Mouse (Mus musculus) midbrain, embryonic 12.5 days (tissue): Measurements from ENCODE around the gene Mmp15. TPM values are rescaled to one million over a fixed set of nuclear protein-coding genes. Genes with fewer than 3 reads are reported as not detected.

Source experiments
- ATAC-seq: fragments of 200-750 bp; cut with Nextera tagmentation; 2 replicates; pipeline ENCODE4 v1.8.0; 2017; ENCODE audit warnings: low read depth, moderate TSS enrichment, moderate library complexity; ENCODE audit not compliant: low FRiP score
- H3K27ac ChIP-seq: fragments of 300-500 bp; sonication (generic); replicated peaks from 2 replicates; pipeline ENCODE4 v1.5.1; 2016; ENCODE audit warnings: mild to moderate bottlenecking
- H3K27me3 ChIP-seq: fragments of 300-500 bp; sonication (generic); 2 replicates; pipeline ENCODE4 v1.6.1; 2016; ENCODE audit warnings: mild to moderate bottlenecking
- H3K36me3 ChIP-seq: fragments of 300-500 bp; sonication (generic); 2 replicates; pipeline ENCODE4 v1.6.1; 2016
- H3K4me1 ChIP-seq: fragments of 300-500 bp; sonication (generic); 2 replicates; pipeline ENCODE4 v1.6.1; 2016
- H3K4me2 ChIP-seq: fragments of 300-500 bp; sonication (generic); replicated peaks from 2 replicates; pipeline ENCODE4 v1.6.1; 2016; ENCODE audit warnings: mild to moderate bottlenecking, moderate library complexity
- H3K4me3 ChIP-seq: fragments of 300-500 bp; sonication (generic); 2 replicates; pipeline ENCODE4 v1.5.1; 2016; ENCODE audit warnings: mild to moderate bottlenecking
- H3K9ac ChIP-seq: fragments of 300-500 bp; sonication (generic); replicated peaks from 2 replicates; pipeline ENCODE4 v1.6.1; 2016; ENCODE audit warnings: mild to moderate bottlenecking, moderate library complexity
- H3K9me3 ChIP-seq: fragments of 300-500 bp; sonication (generic); 2 replicates; pipeline ENCODE4 v1.6.1; 2016; ENCODE audit warnings: mild to moderate bottlenecking
- WGBS: fragments of 180-500 bp; shearing (Covaris S2); methylation state at CpG from one replicate; pipeline ENCODE4 v1.1.7; 2016; 5-methylcytosine and 5-hydroxymethylcytosine counted together
- polyA plus RNA-seq: library from polyadenylated mRNA; unstranded; fragments of >200 nt; fragmentation: Nextera tagmentation; extraction: Ambion mirVana; gene quantifications from 2 replicates; pipeline ENCODE4 v1.2.1, GENCODE M21; 2016

Gene Mmp15
- polyA plus RNA-seq, 1 experiment from 2014 or later: 23.5 TPM

DNA sequence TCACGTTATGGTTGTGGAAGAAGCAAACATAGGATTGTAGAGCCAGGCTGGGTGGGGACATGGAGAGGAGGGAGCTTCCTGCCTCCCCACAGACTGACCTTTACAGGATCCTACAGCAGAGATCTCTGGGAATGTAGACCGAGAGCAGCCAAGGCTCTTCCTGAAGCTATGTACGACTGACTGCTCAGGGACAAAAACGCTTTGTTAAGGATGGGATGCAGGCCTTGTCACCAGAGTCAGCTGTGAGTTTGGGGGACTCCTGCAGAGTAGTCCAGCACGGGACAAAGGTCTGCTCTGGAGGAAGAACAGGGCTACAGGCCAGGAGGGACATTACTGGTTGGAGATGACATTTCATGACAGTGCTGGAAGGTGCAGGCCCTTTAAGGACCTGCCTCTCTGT is 27.4 kb upstream of the Mmp15 start:
- no peak overlapping the region for H3K4me2 ChIP-seq
- no peak for ATAC-seq
- H3K27me3 ChIP-seq: peaks cover 15% of the 10 kb centered on the region
- no peak overlapping the region for H3K27ac ChIP-seq
- peaks cover 54% of the 10 kb centered on the region for H3K36me3 ChIP-seq
- no peaks in the 10 kb centered on the region for H3K9me3 ChIP-seq
- 48% methylated on average over 5 of the region's 5 CpGs for WGBS
- peaks cover 31% of the 10 kb centered on the region for H3K4me1 ChIP-seq
- no peak overlapping the region for H3K9ac ChIP-seq
- H3K4me3 ChIP-seq: no peak overlapping the region

DNA sequence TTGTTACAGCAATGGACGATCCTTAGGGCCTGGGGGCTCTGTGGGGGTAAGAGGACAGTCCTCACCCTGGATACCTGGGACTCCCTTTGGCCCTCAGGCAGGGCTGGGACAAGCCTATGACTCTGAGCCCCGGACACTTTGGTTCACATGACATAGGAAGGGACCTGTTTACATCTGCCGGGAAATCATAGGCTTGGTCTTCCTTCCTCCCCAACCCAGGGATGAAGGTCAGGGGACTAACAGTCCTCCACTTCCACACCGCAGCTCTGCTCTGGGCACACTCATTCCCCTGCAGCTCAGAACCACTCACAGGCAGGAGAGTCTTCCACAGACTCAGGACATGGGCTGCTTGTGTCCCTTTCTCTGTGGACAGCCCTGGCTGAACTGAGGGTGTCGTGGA is 25.2 kb upstream of the Mmp15 start:
- H3K4me3 ChIP-seq: no peak overlapping the region
- H3K27me3 ChIP-seq: no peaks in the 10 kb centered on the region
- no peak for ATAC-seq
- peaks cover 55% of the 10 kb centered on the region for H3K36me3 ChIP-seq
- H3K4me1 ChIP-seq: peaks cover 29% of the 10 kb centered on the region
- H3K27ac ChIP-seq: no peak overlapping the region
- no peak overlapping the region for H3K4me2 ChIP-seq
- no peak overlapping the region for H3K9ac ChIP-seq
- 86% methylated on average over 5 of the region's 5 CpGs for WGBS
- no peaks in the 10 kb centered on the region for H3K9me3 ChIP-seq

DNA sequence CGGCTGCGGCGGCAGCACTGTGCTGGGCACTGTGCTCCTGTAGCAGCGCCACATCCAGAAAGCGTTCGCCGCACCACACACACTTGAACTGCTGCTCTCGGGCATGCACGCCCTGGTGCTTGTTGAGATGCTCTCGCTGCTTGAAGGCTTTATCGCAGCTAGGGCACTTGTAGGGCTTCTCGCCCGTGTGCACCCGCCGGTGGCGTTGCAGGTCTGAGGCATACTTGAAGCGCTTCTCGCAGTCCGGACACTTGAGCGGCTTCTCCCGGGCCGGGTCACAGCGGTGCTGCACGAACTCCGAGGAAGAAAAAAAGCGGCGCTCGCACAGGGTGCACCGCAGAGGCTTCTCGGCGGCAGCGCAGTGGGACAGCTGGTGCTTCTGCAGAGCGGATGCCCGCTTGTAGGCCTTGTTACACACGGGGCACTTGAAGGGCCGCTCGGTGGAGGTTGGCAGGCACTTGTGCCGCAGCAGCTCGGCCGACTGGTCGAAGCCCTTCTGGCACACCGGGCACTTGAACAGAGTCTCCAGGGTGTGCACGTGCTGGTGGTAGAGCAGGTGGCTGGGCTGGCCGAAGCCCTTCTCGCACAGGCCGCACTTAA is 24.1 kb upstream of the Mmp15 start:
- Histone ChIP-seq H3K9me3 (no peaks in the 10 kb centered on the region), H3K4me2 (no peak overlapping the region), H3K9ac (no peak overlapping the region), H3K4me3 (no peak overlapping the region), H3K36me3 (peaks cover 55% of the 10 kb centered on the region), H3K4me1 (peaks cover 29% of the 10 kb centered on the region), H3K27ac (no peak overlapping the region), H3K27me3 (no peaks in the 10 kb centered on the region)
- ATAC-seq: no peak
- WGBS: 85% methylated on average over 46 of the region's 46 CpGs

GRCm38 (mm10) chr8:95330367-95330766 is 21.7 kb upstream of the Mmp15 start:
- peak overlapping the region; percentile 88 for H3K4me2 ChIP-seq
- H3K4me1 ChIP-seq: peaks cover 24% of the 10 kb centered on the region
- no peak for ATAC-seq
- no peaks in the 10 kb centered on the region for H3K27me3 ChIP-seq
- H3K36me3 ChIP-seq: peaks cover 47% of the 10 kb centered on the region
- H3K9ac ChIP-seq: peak overlapping the region; percentile 95
- H3K27ac ChIP-seq: no peak overlapping the region
- 89% methylated on average over 1 of the region's 1 CpGs for WGBS
- H3K4me3 ChIP-seq: peak overlapping the region; percentile 95
- H3K9me3 ChIP-seq: no peaks in the 10 kb centered on the region

GRCm38 (mm10) chr8:95331156-95331719 is 20.8 kb upstream of the Mmp15 start:
- WGBS: under 1% methylated on average over 38 of the region's 38 CpGs
- H3K9me3 ChIP-seq: no peaks in the 10 kb centered on the region
- peak overlapping the region; percentile 88 for H3K4me2 ChIP-seq
- peak; percentile 42 for ATAC-seq
- H3K4me3 ChIP-seq: peak overlapping the region; percentile 95
- H3K27ac ChIP-seq: peak overlapping the region; percentile 98
- H3K27me3 ChIP-seq: no peaks in the 10 kb centered on the region
- H3K4me1 ChIP-seq: peaks cover 24% of the 10 kb centered on the region
- H3K9ac ChIP-seq: peak overlapping the region; percentile 95
- peaks cover 40% of the 10 kb centered on the region for H3K36me3 ChIP-seq

GRCm38 (mm10) chr8:95331720-95332436 is 20.2 kb upstream of the Mmp15 start, which contains the start of the genes Zfp319 and Usb1:
Gene Zfp319, minus strand, starts transcription at chr8:95331950.
Gene Usb1, plus strand, starts transcription at chr8:95332284.
- peaks cover 20% of the 10 kb centered on the region for H3K4me1 ChIP-seq
- peaks cover 33% of the 10 kb centered on the region for H3K36me3 ChIP-seq
- H3K9ac ChIP-seq: peak within 1 kb of the TSS; percentile 95
- H3K9me3 ChIP-seq: no peaks in the 10 kb centered on the region
- WGBS: under 1% methylated on average over 56 of the region's 80 CpGs
- peak; percentile 94 for ATAC-seq
- H3K27ac ChIP-seq: peak within 1 kb of the TSS; percentile 98
- peak within 1 kb of the TSS; percentile 95 for H3K4me3 ChIP-seq
- peak within 1 kb of the TSS; percentile 88 for H3K4me2 ChIP-seq
- H3K27me3 ChIP-seq: no peaks in the 10 kb centered on the region

DNA sequence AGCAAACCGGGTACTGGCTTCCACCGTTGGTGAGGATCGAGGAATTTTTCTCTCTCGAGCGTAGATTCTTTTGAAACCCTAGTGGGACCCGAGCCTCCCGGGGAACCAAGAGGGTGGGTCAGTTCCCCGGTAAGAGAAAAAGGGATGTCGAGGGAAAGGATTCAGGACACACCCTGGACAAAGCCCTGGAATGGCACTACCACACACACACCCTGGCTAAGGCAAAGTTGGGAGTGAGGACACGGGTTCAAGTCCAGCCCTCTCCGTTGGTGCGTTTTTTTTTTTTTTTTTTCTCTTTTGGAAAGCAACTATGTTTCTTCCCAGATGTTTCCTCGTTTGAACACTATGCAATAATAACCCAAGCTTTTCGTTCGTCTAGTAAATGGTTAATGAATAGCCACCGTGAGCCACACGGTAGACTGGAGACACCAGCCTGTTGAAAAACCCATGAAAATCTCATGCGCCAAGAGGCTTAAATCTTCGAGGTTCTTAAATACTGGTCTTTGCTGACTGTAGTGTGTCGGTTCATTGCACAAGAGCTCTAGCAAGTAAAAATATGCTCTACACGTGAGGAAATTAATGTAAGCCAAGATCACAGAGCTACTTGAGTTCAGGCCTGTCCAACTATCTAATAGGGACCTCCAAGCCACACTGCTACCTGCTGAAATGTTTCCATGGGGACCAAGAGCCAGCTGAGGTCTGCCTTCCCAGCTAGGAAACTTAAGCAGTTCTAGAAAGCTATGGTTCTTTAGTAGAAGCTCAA is 19.4 kb upstream of the Mmp15 start:
- peak overlapping the region; percentile 95 for H3K4me3 ChIP-seq
- H3K9ac ChIP-seq: peak overlapping the region; percentile 95
- H3K9me3 ChIP-seq: no peaks in the 10 kb centered on the region
- peak; percentile 28 for ATAC-seq
- peaks cover 29% of the 10 kb centered on the region for H3K36me3 ChIP-seq
- H3K27ac ChIP-seq: peak overlapping the region; percentile 98
- H3K4me1 ChIP-seq: peaks cover 15% of the 10 kb centered on the region
- peak overlapping the region; percentile 88 for H3K4me2 ChIP-seq
- H3K27me3 ChIP-seq: no peaks in the 10 kb centered on the region
- WGBS: 27% methylated on average over 21 of the region's 21 CpGs

- WGBS: 83% methylated on average over 1 of the region's 1 CpGs
- ATAC-seq: no peak
- H3K36me3 ChIP-seq: peaks cover 30% of the 10 kb centered on the region
Observed at GRCm38 (mm10) chr8:95335706-95336105, 16.4 kb upstream of the Mmp15 start.

DNA sequence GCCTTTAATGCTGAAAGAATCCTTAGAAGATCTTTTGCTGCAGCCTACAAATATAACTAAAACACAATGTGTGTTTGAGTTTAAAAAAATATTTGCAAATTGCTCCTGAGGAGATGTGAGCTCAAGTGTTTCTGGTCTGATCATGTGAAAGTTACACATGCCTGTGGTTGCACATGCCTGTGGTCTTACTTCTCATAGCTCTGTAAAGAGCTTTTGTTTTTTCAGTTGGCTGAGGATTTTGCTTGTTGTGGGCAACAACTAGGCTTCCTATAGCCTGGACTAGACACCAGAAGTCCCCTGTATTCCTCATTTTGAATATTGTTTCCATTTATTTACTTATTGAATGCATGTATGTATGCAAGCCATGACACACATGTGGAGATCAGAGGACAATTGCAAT is 15.7 kb upstream of the Mmp15 start:
- H3K4me2 ChIP-seq: no peak overlapping the region
- H3K4me1 ChIP-seq: no peaks in the 10 kb centered on the region
- H3K27ac ChIP-seq: no peak overlapping the region
- no peak overlapping the region for H3K4me3 ChIP-seq
- no peak for ATAC-seq
- H3K36me3 ChIP-seq: peaks cover 34% of the 10 kb centered on the region
- no peaks in the 10 kb centered on the region for H3K9me3 ChIP-seq
- no peak overlapping the region for H3K9ac ChIP-seq
- no peaks in the 10 kb centered on the region for H3K27me3 ChIP-seq

More at GRCm38 (mm10) chr8:95335706-95336105, 16.4 kb upstream of the Mmp15 start:
- Histone ChIP-seq H3K27ac (no peak overlapping the region), H3K27me3 (no peaks in the 10 kb centered on the region), H3K4me1 (peaks cover 2% of the 10 kb centered on the region), H3K4me2 (no peak overlapping the region), H3K9me3 (no peaks in the 10 kb centered on the region), H3K4me3 (no peak overlapping the region), H3K9ac (no peak overlapping the region)

DNA sequence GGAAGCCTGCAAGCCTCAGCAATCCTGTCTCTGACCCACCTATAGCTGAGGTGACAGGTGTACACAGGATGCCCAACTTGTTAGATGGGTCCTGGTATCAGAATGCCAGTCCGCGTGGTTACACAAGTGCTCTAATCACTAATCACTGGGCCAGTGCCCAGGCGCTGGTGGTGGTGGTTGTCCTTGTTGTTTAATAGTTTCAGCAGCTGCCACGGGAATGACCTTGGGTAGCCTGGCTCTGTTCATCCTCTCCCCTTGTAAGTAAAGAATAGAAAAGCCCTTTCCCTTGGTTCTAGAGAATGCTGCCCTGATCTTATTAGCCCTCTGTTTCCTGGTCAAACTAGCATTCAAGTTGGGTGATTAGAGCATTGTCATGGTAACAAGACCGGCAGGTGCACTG is 10.3 kb upstream of the Mmp15 start:
- Histone ChIP-seq H3K36me3 (peaks cover 46% of the 10 kb centered on the region), H3K4me3 (no peak overlapping the region), H3K9me3 (no peaks in the 10 kb centered on the region), H3K4me1 (peaks cover 5% of the 10 kb centered on the region; the same call in 1 of the 2 replicates), H3K9ac (no peak overlapping the region), H3K27ac (no peak overlapping the region), H3K4me2 (no peak overlapping the region), H3K27me3 (no peaks in the 10 kb centered on the region)
- ATAC-seq: no peak
- 60% methylated on average over 5 of the region's 5 CpGs for WGBS

- H3K4me1 ChIP-seq: peaks cover 13% of the 10 kb centered on the region; the same call in 1 of the 2 replicates
- no peak overlapping the region for H3K27ac ChIP-seq
- H3K4me3 ChIP-seq: no peak overlapping the region
- peaks cover 13% of the 10 kb centered on the region for H3K27me3 ChIP-seq
- no peak overlapping the region for H3K4me2 ChIP-seq
- ATAC-seq: no peak
- no peak overlapping the region for H3K9ac ChIP-seq
- peaks cover 27% of the 10 kb centered on the region for H3K36me3 ChIP-seq
- no peaks in the 10 kb centered on the region for H3K9me3 ChIP-seq
- WGBS: 74% methylated on average over 6 of the region's 6 CpGs
Observed at GRCm38 (mm10) chr8:95344668-95345067, 7.4 kb upstream of the Mmp15 start.
